Mouse (Mus musculus) liver, embryonic 18 days (tissue): ENCODE results near the gene Mrps16. TPM values are rescaled to one million over a fixed set of nuclear protein-coding genes. Genes with fewer than 3 reads are reported as not detected.

Experiments used
- polyA plus RNA-seq: library from polyadenylated mRNA; depleted of rRNA; stranded (reverse); fragments of >200 nt; gene quantifications from 2 replicates; pipeline ENCODE4 v1.2.3, GENCODE M21; 2012; rRNA removed

Gene Mrps16
- polyA plus RNA-seq, result 22.1 and 23.3 TPM in 2 replicates

GRCm38 (mm10) chr14:20393205-20393913 lies at the start of gene Mrps16:
TSS of gene Mrps16 (minus strand) at chr14:20393634.

GRCm38 (mm10) chr14:20388441-20389129 lies 4.8 kb downstream of the Mrps16 start, which contains the start of gene Dnajc9:
TSS of gene Dnajc9 (minus strand) at chr14:20388910.

GRCm38 (mm10) chr14:20347991-20348541 lies 45.4 kb downstream of the Mrps16 start, which contains the start of the genes Ecd and Fam149b:
TSS of gene Ecd (minus strand) at chr14:20348121.
TSS of gene Fam149b (plus strand) at chr14:20348162.

Other genes with a start within 250 kb of the Mrps16 start
- gene Kcnk5, start 211.8 kb downstream of the Mrps16 start, polyA plus RNA-seq, result 3.6 and 4.2 TPM in 2 replicates
- 6.5 and 8.4 TPM in 2 replicates for gene Kcnk16, start 124.4 kb downstream of the Mrps16 start, polyA plus RNA-seq
- 10.0 and 11.2 TPM in 2 replicates for gene Nudt13, start 98.9 kb downstream of the Mrps16 start, polyA plus RNA-seq
- 18.0 and 18.2 TPM in 2 replicates for gene Ecd, start 45.5 kb downstream of the Mrps16 start, polyA plus RNA-seq
- gene Fam149b, start 45.5 kb downstream of the Mrps16 start, polyA plus RNA-seq, result 8.3 and 9.2 TPM in 2 replicates
- 37.7 and 42.8 TPM in 2 replicates for gene Dnajc9, start 4.7 kb downstream of the Mrps16 start, polyA plus RNA-seq
- 0.06 and 0.20 TPM in 2 replicates for gene Cfap70, start 58.6 kb upstream of the Mrps16 start, polyA plus RNA-seq
- gene Anxa7, start 86.5 kb upstream of the Mrps16 start, polyA plus RNA-seq, result 33.8 and 35.0 TPM in 2 replicates
- 0.97 and 1.1 TPM in 2 replicates for gene Mss51, start 103.3 kb upstream of the Mrps16 start, polyA plus RNA-seq
- gene Ppp3cb, start 152.9 kb upstream of the Mrps16 start, polyA plus RNA-seq, result 18.8 and 21.0 TPM in 2 replicates
- gene Usp54, start 247.4 kb upstream of the Mrps16 start, polyA plus RNA-seq, result 1.1 and 1.3 TPM in 2 replicates